Mouse (Mus musculus) heart, postnatal 36 days (tissue): ENCODE results near the gene Mapkap1. TPM values are rescaled to one million over a fixed set of nuclear protein-coding genes. Genes with fewer than 3 reads are reported as not detected.

Source experiments
- DNase-seq, 2 experiments: peaks; one replicate each; pipeline ENCODE4 v3.0.0; 2021 to 2022
- intact Hi-C: fragments of 180-260 bp; cut with DNase I; formaldehyde crosslinking; loops from one replicate; pipeline ENCODE4 v1.15.1; 2025
- total RNA-seq, 2 experiments: library from RNA; stranded (reverse); gene quantifications; 2 replicates each; pipeline ENCODE4 v1.2.3; 2021

Gene Mapkap1
- total RNA-seq, 2 experiments from 2014 or later: 57.3 to 73.2 TPM

DNA sequence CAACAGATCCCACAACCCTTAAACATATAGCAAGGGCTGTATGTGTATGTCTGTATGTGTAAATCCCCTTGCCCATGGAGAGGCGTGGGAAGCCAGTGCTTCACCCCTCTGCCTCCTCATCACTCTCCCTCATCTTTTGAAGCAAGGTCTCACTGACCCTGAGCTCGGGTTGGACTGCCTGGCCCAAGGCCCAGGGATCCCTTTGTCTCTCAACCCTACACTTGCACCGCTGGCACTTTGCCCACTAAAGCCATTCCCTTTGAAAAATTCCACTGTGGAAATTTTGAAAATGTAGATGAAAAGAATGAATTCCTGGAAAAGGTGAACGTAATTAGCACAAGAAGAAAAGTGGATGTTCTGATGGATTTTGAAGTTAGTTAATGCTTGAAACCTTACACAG, 159.6 kb downstream of the Mapkap1 start:
- intact Hi-C loops: no loop called here
- DNase-seq: no peak

DNA sequence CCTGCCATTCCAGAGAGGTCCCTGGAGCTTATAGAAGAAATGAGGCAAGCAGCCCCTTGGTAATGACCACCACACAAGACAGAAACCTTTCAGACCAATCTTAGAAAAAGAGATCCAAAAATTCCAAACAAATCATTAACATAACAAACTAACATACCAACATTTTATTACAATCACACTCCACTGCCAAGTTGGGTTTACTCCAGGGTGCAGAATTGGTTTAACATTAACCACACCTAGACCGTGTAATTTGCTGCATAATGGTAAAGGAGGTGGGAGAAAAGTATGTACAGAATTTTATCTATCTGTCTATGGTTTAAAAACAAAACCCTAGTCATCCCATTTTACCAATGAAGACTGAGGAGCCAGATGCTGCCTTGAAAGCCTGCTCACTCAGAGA, 160.0 kb downstream of the Mapkap1 start:
- no peak for DNase-seq
- intact Hi-C loops: no loop called here

DNA sequence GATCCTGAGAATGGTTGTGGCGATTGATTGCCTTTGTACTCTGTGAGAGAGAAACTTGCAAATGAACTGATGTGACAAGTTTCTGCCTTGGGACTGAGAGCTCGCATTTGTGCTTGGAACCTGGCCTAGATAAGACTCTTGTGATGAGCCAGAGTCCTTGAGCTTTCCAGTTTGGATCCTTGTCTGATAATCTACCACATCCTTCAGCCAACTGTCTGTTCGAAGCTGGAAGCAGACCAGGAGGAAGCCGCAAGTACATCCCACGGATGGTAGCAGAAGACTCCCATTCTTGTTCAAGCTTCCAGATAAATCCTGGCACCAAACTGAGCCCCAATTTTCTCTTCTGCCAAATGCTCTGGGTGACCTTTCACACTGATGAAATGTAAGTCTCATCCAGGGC, 162.6 kb downstream of the Mapkap1 start:
- intact Hi-C loops: no loop called here
- DNase-seq: no peak

DNA sequence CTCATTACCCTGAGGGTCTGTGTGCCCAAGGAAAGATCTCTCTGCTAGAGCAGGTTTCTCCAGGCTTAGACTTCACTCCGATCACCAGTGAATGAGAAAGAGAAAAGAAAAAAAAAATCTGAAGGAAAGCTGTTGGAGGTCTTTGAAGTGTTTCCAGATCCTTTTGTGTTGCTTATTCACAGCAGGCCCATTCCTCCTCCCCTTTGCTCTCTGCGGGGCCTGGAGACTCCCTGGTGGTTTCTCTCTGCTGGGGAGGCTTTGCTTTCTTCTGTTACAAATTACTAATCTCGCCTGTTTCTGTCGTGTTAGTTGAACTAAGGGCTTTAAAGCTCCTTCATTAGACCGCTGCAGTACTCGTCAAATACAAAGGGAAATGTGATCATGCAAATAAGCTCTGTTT, 163.8 kb downstream of the Mapkap1 start:
- intact Hi-C loops: no loop called here
- DNase-seq: no peak

DNA sequence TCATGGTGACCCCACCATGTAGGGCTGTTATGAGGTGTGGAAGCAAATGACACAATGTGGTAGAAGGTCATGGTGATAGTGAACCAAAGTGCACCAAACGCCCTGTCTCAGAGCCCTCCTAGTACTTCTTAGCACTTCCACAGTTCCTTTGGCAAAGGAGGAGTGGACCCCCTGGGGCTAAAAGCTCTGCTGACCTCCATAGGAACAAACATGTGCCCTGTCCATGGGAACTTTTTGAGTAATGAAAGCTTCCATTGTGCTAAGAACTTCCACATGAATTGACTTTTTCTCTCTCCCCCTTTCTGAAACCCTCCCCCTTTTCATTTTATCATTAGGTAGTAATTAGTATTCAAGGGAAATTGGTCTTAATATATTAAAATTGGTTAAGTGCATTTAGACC, 164.5 kb downstream of the Mapkap1 start:
- intact Hi-C loops: no loop called here
- no peak for DNase-seq

DNA sequence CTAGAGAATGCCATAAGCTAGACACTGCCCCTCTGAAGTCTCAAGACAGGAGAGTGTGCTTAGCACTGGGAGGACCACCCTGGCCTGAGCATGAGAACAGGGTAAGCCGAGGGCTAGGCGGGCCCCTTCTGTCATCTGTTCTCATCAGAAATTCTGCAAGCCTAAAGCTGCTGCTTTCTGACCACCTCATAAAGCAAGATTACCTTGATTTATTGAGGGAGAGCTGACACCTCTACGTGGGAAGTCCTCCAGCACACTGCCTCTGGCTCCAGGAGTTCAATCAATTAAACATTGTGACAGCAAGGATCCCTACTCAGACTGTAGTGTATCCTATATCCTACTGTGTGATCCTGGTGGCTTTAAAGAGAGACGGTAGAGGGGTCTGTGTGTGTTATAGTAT, 166.5 kb downstream of the Mapkap1 start:
- intact Hi-C loops: no loop called here
- no peak for DNase-seq

DNA sequence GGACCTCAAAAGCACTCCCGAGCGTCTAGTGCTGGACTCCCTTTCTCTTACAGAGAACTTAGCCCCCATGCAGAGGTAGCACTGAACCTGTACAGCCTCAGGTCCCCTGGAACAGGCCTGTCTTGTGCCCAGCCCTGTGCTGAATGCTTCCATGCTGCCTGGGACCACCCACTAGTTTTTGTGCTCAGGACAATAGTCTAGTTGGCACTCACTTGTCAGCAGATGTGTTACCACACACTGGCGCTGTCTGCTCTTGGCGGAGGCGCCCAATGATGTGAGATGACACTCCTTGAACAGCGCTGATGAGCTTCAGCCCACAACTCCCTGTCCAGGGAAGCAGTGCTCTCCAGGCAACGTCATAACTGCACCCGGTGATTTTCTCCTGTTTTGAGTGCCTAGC, 182.0 kb downstream of the Mapkap1 start:
- intact Hi-C loops: no loop called here
- no peak for DNase-seq

DNA sequence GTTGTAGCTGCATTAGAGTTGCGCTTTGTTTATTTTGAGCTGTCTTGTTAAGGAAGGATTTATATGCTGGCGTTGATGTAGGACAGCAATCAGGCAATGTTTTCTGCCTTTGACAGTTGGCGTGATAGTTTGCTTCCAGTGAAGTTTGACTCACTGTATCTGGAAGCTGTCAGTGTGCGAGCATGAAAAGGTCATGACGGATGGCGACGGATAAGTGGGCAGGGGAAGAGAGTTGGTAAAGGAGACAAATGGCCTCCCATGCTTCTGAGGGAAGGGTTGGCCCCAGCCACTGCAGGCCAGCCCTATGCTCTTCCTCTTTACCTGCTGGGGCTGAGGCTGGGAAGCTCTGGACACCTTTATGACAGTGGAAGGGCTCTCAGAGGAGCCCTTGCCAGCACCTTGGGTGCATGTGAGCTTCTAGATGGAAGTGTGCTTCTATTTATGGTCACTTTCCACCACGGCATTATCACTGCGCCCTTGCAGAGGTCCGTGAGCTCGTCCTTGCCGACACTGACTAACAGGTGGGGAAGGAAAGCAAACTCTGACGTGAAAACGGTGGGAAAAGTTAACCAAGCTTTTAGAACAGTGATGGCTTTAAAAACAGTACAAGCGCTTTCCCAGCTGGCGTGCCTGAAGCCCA, 185.3 kb downstream of the Mapkap1 start:
- intact Hi-C loops: loop anchor here (5.0 kb wide), 1 partner anchor 60 kb away; no protein-coding TSS in a partner anchor
- DNase-seq: peak in 1 of 2 experiments; percentile 50

DNA sequence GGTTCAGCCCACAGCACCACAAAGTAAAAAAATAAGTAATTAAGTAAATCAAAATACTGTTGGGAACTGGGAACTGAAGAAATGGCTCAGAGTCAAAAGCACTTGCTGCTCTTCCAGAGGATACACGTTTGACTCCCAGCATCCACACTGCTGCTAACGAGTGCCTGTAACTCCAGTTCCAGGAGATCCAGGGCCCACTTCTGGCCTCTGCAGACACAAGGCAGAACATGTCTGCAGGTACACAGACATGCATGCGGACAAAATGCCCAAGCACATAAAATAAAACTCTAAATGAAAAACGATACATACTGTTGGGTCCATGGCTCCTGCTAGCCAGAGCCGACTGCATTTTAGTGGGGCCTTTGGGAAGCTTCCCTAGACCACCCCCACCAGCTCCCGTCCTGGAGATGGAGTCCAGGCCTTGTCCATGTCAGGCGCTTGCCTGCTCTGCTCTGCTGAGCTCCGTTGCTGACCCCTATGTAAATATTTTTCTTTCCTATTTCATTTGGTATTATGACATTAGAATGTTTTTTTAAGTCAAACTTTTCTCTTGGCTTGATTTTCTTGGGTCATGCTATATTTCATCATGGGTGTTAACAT, 185.9 kb downstream of the Mapkap1 start:
- DNase-seq: no peak
- intact Hi-C loops: loop anchor here (5.0 kb wide), 1 partner anchor 60 kb away; no protein-coding TSS in a partner anchor

DNA sequence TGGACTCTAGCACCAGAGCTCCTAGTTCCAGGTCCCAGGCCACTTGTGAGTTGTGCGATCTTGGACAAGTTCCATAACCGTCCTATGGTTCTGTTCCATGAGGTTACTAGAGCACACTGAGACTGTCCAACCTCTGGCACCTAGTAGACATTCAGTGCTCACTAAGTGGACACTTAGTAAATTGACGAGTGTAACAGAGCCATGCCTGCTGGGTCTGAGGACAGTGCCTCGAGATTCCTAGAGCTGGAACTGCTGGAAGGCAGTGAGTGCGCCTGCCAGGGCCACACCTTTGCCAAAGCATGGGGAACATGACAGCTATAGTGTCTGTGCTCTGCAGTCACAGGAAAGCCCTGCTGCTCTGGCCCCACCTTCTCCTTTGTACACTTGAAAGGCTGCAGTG, 187.4 kb downstream of the Mapkap1 start:
- peak; percentile 11 to 32 for DNase-seq
- intact Hi-C loops: loop anchor here (5.0 kb wide), 1 partner anchor 62 kb away; no protein-coding TSS in a partner anchor

DNA sequence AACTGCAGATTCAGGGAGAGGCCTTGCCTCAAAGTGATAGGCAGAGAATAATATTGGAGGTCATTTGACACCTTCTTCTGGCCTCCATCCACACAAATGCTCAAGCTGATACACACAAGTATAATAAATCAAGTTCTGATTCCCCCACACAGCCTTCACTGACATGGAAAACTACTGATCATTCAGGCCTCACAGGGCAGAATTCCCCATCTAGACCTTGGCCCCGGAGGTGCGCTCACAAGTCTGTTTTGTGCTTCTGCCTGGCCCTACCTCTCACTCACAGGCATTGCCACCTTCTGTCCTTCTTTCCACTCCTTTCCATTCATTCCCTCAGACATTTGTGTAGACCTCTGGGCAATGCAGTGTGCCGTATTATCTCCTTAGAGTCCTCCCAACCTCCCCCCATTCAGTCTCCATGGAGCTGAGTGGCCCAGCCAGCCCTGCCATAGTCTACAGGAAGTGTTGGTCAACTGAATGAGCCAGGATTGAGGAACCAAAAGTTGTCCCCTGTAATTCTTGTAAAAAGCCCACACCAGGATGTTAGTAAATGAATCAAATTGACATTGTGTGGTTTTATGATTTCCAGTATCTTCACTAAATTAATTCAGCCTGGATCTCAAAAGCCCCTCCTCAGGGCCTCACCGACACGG, 193.2 kb downstream of the Mapkap1 start:
- intact Hi-C loops: no loop called here

DNA sequence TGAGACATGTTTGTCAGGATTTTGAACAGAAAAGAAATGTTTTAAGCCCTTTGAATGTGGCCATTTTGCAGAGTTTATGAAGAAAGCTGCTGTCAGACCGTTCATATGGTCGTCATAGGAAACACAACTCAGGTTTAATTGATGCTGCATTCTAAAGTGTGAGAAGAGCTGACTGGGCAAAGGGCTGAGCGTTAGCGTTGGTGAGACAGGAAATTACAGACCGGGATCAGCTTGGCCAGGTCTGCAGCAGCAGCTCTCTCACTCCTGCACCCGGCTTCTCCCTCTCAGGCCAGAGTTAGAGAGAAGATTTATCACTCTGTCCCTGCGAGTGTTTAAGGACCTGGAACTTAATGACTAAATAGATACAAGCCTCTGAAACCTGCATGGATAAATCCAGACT, 194.2 kb downstream of the Mapkap1 start:
- intact Hi-C loops: no loop called here

More for the DNA sequence above, 193.2 kb downstream of the Mapkap1 start:
- DNase-seq: no peak

DNA sequence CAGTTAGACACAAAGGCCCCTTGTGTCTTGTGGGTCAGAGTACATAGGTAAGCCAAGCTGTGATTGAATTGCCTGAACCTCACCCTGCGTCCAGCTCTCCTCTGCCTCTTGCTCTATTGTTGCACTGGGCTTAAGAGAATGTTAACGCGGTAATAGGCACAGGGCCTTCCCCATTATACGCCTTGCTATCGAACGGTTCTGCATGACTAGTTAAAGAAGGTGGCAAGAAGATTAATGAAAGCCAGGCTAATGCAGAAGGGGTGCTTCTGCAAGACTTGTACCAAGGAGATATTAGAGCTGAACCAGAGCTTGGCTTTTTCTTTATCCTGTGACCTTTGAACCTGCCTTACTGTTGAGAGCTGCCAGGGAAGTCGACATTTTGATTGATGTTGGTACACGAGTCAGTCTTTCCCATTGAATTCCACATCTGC, 195.6 kb downstream of the Mapkap1 start:
- intact Hi-C loops: no loop called here
- no peak for DNase-seq

More for the DNA sequence above, 194.2 kb downstream of the Mapkap1 start:
- no peak for DNase-seq

DNA sequence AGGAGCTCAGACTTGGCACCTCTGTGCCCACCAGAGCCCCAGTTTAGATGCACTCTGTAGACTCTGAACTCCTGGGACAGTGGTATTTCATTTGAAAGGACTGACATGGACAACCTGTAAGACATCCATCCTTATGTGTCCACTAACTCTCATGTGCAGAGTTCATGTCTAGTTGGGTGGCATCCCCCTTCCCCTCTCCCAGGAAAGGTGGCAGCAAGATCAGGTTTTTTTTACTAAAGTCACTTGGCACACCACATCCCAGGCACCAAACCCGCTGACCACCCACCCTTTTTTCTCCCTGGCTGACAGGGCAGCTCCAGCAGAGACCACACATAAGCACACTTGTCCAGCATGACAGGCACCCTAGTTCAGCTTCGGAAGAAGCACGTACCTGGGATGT, 196.3 kb downstream of the Mapkap1 start:
- DNase-seq: no peak
- intact Hi-C loops: no loop called here

DNA sequence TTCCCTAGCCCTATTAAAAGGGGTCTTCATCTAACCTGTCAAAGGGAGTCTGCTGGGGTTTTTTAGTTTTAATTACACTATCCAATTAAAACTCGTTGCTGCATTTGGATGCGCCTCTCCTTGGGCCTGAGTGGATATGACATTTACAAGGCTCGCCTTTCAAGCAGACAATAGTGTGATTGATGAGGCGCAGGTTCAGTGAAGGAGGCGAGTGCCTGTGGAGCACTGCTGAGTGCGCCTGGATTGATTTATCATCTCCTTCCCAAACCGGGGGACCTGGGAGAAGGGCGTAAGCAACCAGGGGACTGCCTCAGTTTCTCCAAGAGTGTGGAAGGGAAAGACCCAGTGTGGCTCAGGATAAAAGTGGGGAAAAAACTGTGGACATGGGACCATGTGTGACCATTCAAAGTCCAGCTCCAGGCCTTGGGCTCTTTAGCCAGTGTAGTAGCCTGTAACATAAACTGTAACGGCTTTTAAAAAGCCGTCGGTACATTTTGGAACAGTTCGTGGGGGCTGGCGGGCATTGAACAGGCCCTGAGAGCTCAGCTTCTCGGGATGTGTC, 197.2 kb downstream of the Mapkap1 start:
- no peak for DNase-seq
- intact Hi-C loops: no loop called here

DNA sequence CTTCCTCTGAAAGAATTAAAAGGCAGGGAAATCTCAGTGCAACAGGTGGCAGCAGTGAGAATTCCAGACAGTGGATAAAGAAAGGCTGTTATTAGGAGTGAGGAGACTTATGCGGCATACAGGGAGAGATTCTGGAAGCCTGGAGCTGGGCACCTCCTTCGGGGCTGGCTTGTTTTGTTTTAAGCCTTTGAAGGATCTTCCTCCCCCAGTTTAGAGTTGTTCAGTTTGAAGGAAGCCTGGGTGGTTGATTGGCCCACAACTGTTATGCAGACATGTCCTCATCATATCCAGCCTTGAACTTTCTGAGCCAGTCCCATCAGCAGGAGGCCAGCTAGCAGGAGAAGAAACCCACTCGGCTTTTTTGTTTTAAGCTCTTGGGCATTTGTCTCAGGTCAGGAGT, 198.5 kb downstream of the Mapkap1 start:
- intact Hi-C loops: no loop called here
- DNase-seq: no peak

DNA sequence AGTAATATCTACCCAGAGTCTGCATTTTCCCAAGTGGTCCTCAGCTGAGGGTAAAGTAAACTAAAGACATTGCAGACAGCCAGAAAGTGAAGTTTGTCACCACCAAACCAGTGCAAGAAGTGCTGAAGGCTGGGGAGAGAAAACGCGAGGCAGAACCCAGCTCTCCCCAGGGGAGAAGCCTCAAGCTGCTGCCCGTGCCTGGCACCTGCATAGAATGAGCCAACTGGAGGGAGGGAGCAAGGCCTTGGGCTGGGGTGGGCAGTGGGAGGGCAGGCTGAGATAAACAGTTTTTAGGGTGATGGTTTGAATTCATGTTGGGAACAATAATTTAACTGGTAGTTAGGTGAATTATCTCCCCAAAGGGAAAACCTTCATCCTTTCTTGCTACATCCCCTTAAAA, 202.3 kb downstream of the Mapkap1 start:
- intact Hi-C loops: no loop called here
- DNase-seq: no peak

DNA sequence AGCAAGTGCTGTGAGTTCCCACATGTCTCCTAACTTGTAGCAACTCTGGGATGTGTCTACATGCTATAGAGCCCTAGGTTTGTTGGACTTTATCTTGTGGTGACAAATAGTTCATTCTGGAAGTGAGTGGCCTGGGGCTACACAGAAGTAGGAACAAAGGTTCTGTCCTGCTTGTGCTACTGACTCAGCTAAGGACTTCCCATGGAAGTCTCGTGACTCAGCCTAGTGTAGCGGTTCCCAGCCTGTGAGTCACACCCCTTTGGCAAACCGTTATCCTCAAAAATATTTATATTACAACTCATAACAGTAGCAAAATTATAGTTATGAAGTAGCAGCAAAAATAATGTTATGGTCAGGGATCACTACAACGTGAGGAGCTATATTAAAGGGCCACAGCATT, 202.9 kb downstream of the Mapkap1 start:
- DNase-seq: no peak
- intact Hi-C loops: no loop called here

DNA sequence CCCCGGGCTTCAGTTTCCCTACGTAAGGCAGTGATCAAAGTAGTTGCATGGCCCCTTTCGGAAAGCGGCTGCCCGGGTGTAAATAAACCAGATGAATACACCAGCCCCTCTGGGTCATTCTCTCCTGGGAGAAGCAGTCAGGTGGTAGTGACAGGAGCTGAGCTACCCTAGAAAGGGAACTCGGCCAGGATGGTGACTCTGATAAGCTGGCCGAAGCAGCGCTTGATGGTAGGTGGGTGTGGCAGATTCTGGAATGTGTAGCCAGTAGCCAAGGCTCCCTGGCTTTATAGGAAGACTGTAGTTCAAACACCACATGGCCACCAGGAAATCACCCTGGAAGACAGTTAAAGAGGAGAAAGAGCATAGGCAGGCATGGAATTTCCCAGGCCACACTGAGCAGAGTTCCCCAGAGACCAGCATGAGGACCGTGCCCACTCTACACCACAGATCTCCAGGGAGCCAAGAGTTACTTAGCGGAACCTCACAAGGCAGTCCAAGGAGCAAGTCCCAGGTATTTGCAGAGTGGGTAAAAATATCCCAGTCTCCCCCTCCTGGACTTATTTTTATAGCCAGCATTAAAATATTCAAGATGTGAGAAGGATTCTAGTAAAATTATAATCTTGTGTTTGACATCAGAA, 214.3 kb downstream of the Mapkap1 start:
- DNase-seq: no peak
- intact Hi-C loops: no loop called here

DNA sequence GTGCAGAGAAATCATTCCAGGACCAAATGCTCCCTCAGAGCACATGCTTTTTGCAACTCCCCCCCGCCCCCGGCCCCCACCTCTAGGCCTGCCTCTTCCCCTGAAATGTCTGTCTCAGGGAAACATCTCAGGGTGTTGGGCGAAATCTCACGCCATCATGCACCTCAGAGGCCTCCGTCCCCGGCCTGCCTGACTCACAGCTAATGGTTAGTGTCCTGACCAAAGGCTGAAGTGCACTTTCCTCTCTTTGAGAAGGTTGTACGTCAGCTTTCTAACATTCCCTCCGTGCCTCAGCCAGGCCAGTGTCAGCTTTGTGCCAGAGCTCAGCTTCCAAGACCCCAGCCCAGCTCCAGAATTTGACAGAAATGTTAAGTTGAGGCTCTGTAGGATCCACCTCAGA, 214.9 kb downstream of the Mapkap1 start:
- intact Hi-C loops: no loop called here
- no peak for DNase-seq

DNA sequence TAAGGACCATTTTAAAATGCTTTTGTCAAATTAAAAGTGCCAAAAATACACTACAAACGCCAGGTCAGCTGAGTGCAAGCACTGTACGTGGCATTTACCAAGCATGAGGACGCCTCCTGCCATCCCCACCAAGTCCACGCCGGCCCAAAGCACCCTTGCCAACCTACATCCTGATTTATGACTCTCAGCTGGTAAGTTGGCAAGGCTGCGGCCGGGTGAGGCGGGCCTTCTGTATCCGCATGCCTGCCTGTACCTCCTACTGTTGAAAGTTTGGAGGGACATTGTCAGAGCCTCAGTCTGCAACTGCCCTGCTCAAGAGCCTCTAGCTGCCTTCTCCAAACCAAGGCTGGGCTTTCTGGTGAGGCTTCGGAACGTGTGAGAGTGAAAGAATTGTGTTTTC, 215.9 kb downstream of the Mapkap1 start:
- DNase-seq: no peak
- intact Hi-C loops: no loop called here
